10 mouse cellular contexts compared by ENCODE assay signal in genomic region chr5:143471165-143471546, GRCm38 (mm10). TPM values are rescaled to one million over a fixed set of nuclear protein-coding genes. Genes with fewer than 3 reads are reported as not detected.
DNase-seq lines count a peak whose midpoint lies in the region; ATAC-seq and TF ChIP-seq lines count a peak whose summit lies in the region.
"Had no signal": no experiment of that assay in that cellular context is flagged by ENCODE, and none has a peak within 500 bp of the region (broad histone marks: within the 10 kb centered on the region; RNA-seq: fewer than 3 reads in every experiment).

No protein-coding gene starts in this region.

- H3K27me3 ChIP-seq in heart, embryonic 10.5 days (ENCODE audit: insufficient read depth, poor library complexity, severe bottlenecking): no peaks in the 10 kb centered on the region
- no peaks in the 10 kb centered on the region for H3K27me3 ChIP-seq in liver, embryonic 12.5 days (replicated peaks)
- no peaks in the 10 kb centered on the region for H3K27me3 ChIP-seq in liver, embryonic 11.5 days (replicated peaks; ENCODE audit: control insufficient read depth, insufficient read depth, low read length)
- no peaks in the 10 kb centered on the region for H3K27me3 ChIP-seq in CH12.LX (replicated peaks)
- H3K27me3 ChIP-seq in embryonic facial prominence, embryonic 12.5 days: no peaks in the 10 kb centered on the region
- H3K27me3 ChIP-seq: limb, embryonic 12.5 days had no signal

- DNase-seq in heart, embryonic 10.5 days (ENCODE audit: low spot score): peak; percentile 71
- DNase-seq in heart, adult 8-10 months (ENCODE audit: low spot score): no peak
- no peak for DNase-seq in liver, embryonic 11.5 days (ENCODE audit: low spot score)
- DNase-seq in CH12.LX (ENCODE audit: extremely low read depth): no peak
- no peak for DNase-seq in urinary bladder, postnatal 14 days (ENCODE audit: low spot score)
- no peak for DNase-seq in adrenal gland, postnatal 10 days

- TF ChIP-seq RAD21 in CH12.LX (IDR thresholded peaks at IDR 0.05; ENCODE audit: low read depth, low read length): no peak

- dilution Hi-C loops in CH12.LX (cut with MboI; ENCODE audit: extremely low pct_ligation_motif_present, extremely low pct_unique_long_range_greater_than_20kb, low sequenced_read_pairs): no loop called here

- WGBS in heart, embryonic 10.5 days: 90% methylated on average over 3 of the region's 3 CpGs
- 71% methylated on average over 3 of the region's 3 CpGs for WGBS in liver, embryonic 12.5 days (ENCODE audit: insufficient replicate concordance)
- 88% methylated on average over 3 of the region's 3 CpGs for WGBS in liver, embryonic 11.5 days
- 87% methylated on average over 3 of the region's 3 CpGs for WGBS in embryonic facial prominence, embryonic 12.5 days

- H3K36me3 ChIP-seq in heart, embryonic 10.5 days: peaks cover 66% of the 10 kb centered on the region
- peaks cover 96% of the 10 kb centered on the region for H3K36me3 ChIP-seq in liver, embryonic 12.5 days
- H3K36me3 ChIP-seq in liver, embryonic 11.5 days (ENCODE audit: control insufficient read depth, insufficient read depth, low read length): peaks cover 30% of the 10 kb centered on the region
- peaks cover 43 to 86% of the 10 kb centered on the region in 2 experiments for H3K36me3 ChIP-seq in CH12.LX (replicated peaks in 1 of 2; ENCODE audit: control insufficient read depth in 1 of 2, insufficient read depth in 1 of 2, low read length in 1 of 2)
- peaks cover 37% of the 10 kb centered on the region for H3K36me3 ChIP-seq in embryonic facial prominence, embryonic 12.5 days

- H3K4me1 ChIP-seq in heart, embryonic 10.5 days: peaks cover 11% of the 10 kb centered on the region
- H3K4me1 ChIP-seq in liver, embryonic 12.5 days: peaks cover 33% of the 10 kb centered on the region
- H3K4me1 ChIP-seq in liver, embryonic 11.5 days (replicated peaks; ENCODE audit: control insufficient read depth, insufficient read depth, low read length): peaks cover 7% of the 10 kb centered on the region; the same call in 1 of the 2 replicates
- peaks cover 12 to 34% of the 10 kb centered on the region in 2 experiments for H3K4me1 ChIP-seq in CH12.LX (ENCODE audit: control insufficient read depth in 1 of 2, insufficient read depth in 2 of 2)
- H3K4me1 ChIP-seq in embryonic facial prominence, embryonic 12.5 days: no peaks in the 10 kb centered on the region
- H3K4me1 ChIP-seq: limb, embryonic 12.5 days had no signal

- no peak overlapping the region for H3K4me3 ChIP-seq in heart, embryonic 10.5 days
- no peak overlapping the region for H3K4me3 ChIP-seq in liver, embryonic 12.5 days
- no peak overlapping the region for H3K4me3 ChIP-seq in liver, embryonic 11.5 days (ENCODE audit: low read depth, low read length)
- H3K4me3 ChIP-seq in CH12.LX (replicated peaks in 1 of 3; ENCODE audit: low read depth in 2 of 3, low read length in 2 of 3, poor library complexity in 1 of 3): no peak overlapping the region
- no peak overlapping the region for H3K4me3 ChIP-seq in embryonic facial prominence, embryonic 12.5 days
- H3K4me3 ChIP-seq: limb, embryonic 12.5 days had no signal

- no peak for TF ChIP-seq POLR2A in CH12.LX (IDR thresholded peaks at IDR 0.05; ENCODE audit: low read depth, low read length)

- in situ Hi-C loops in CH12.LX (cut with MboI; ENCODE audit: low pct_ligation_motif_present, low pct_unique_long_range_greater_than_20kb, low sequenced_read_pairs): no loop called here

- TF ChIP-seq EP300 in CH12.LX (IDR thresholded peaks at IDR 0.05; ENCODE audit: low read length): no peak

- no peak for ATAC-seq in liver, embryonic 12.5 days
- no peak for ATAC-seq in liver, embryonic 11.5 days (replicated peaks; ENCODE audit: low FRiP score)
- no peak for ATAC-seq in embryonic facial prominence, embryonic 12.5 days (ENCODE audit: insufficient number of reproducible peaks, insufficient read depth, low FRiP score, low TSS enrichment)

- H3K79me2 ChIP-seq in CH12.LX (replicated peaks; ENCODE audit: control insufficient read depth, extremely low read depth, insufficient read depth, poor library complexity, severe bottlenecking): no peaks in the 10 kb centered on the region

- H3K27ac ChIP-seq in heart, embryonic 10.5 days: peak overlapping the region; percentile 66
- peak overlapping the region; percentile 58 for H3K27ac ChIP-seq in liver, embryonic 12.5 days
- H3K27ac ChIP-seq in liver, embryonic 11.5 days (ENCODE audit: low read depth, low read length): no peak overlapping the region
- peak overlapping the region; percentile 47; the same call in 1 of the 2 replicates for H3K27ac ChIP-seq in CH12.LX (ENCODE audit: insufficient read depth, low read depth)
- 0 out of 2 replicates have a peak overlapping the region, but pooled peaks have one; percentile 20 for H3K27ac ChIP-seq in embryonic facial prominence, embryonic 12.5 days

- TF ChIP-seq CTCF in CH12.LX (conservative IDR thresholded peaks at IDR 0.05 in 1 of 2, IDR thresholded peaks at IDR 0.05 in 1 of 2; ENCODE audit: low read depth in 2 of 2, low read length in 2 of 2): no peak

- H3K4me2 ChIP-seq in liver, embryonic 12.5 days: no peak overlapping the region
- no peak overlapping the region for H3K4me2 ChIP-seq in liver, embryonic 11.5 days
- H3K4me2 ChIP-seq in CH12.LX (ENCODE audit: insufficient read depth, low read depth, poor library complexity, severe bottlenecking): 0 out of 2 replicates have a peak overlapping the region, but pooled peaks have one; percentile 16
- no peak overlapping the region for H3K4me2 ChIP-seq in embryonic facial prominence, embryonic 12.5 days (replicated peaks)
- H3K4me2 ChIP-seq: limb, embryonic 12.5 days; midbrain, embryonic 11.5 days had no signal

- H3K9ac ChIP-seq in liver, embryonic 12.5 days: no peak overlapping the region
- no peak overlapping the region for H3K9ac ChIP-seq in liver, embryonic 11.5 days (ENCODE audit: low read depth, low read length)
- no peak overlapping the region for H3K9ac ChIP-seq in CH12.LX (ENCODE audit: insufficient read depth, low read depth)
- H3K9ac ChIP-seq in embryonic facial prominence, embryonic 12.5 days: no peak overlapping the region
- H3K9ac ChIP-seq: limb, embryonic 12.5 days had no signal

- H3K9me3 ChIP-seq in heart, embryonic 10.5 days: no peaks in the 10 kb centered on the region
- H3K9me3 ChIP-seq in liver, embryonic 12.5 days (replicated peaks): no peaks in the 10 kb centered on the region
- H3K9me3 ChIP-seq in liver, embryonic 11.5 days (ENCODE audit: control insufficient read depth, low read length): no peaks in the 10 kb centered on the region
- H3K9me3 ChIP-seq in CH12.LX (replicated peaks; ENCODE audit: low read length): no peaks in the 10 kb centered on the region
- H3K9me3 ChIP-seq in embryonic facial prominence, embryonic 12.5 days: no peaks in the 10 kb centered on the region
- H3K9me3 ChIP-seq: limb, embryonic 12.5 days had no signal

TF ChIP-seq in CH12.LX, 34 proteins besides CTCF, POLR2A, EP300 and RAD21:
- TF ChIP-seq HCFC1 (IDR thresholded peaks at IDR 0.05; ENCODE audit: low read depth, low read length): no peak
- no peak for TF ChIP-seq JUND (conservative IDR thresholded peaks at IDR 0.05; ENCODE audit: low read depth, low read length)
- TF ChIP-seq BHLHE40 (IDR thresholded peaks at IDR 0.05; ENCODE audit: low read depth, low read length): no peak
- TF ChIP-seq GABPA (IDR thresholded peaks at IDR 0.05; ENCODE audit: insufficient replicate concordance, low read depth, low read length): no peak
- TF ChIP-seq SIN3A (IDR thresholded peaks at IDR 0.05; ENCODE audit: low read length): no peak
- TF ChIP-seq USF1 (IDR thresholded peaks at IDR 0.05; ENCODE audit: low read depth, low read length): no peak
- no peak for TF ChIP-seq IRF4 (IDR thresholded peaks at IDR 0.05; ENCODE audit: low read depth, low read length)
- 0 out of 2 replicates have a peak, but pooled peaks have one; percentile 20 for TF ChIP-seq MXI1 (IDR thresholded peaks at IDR 0.05; ENCODE audit: low read depth, low read length)
- TF ChIP-seq MYC (IDR thresholded peaks at IDR 0.05; ENCODE audit: low read depth, low read length): peak; percentile 10; the same call in 1 of the 2 replicates
- no peak for TF ChIP-seq TBP (conservative IDR thresholded peaks at IDR 0.05; ENCODE audit: low read depth, low read length)
- no peak for TF ChIP-seq USF2 (conservative IDR thresholded peaks at IDR 0.05; ENCODE audit: low read depth, low read length)
- TF ChIP-seq ETS1 (conservative IDR thresholded peaks at IDR 0.05; ENCODE audit: low read depth, low read length): no peak

RNA-seq across cellular contexts. Expression of gene Daglb, which starts 6.8 kb away (rescaled TPM):
- polyA plus RNA-seq in heart, embryonic 10.5 days (2016; fragmentation: Nextera tagmentation; extraction: Ambion mirVana): 11.9 and 13.9 TPM in 2 replicates
- total RNA-seq in heart, adult 8-10 months (2022): 1 to 10 TPM; 8.1 to 9.3 (median 8.8) TPM
- 11.8 and 12.6 TPM in 2 replicates for polyA plus RNA-seq in liver, embryonic 12.5 days (2016; fragmentation: Nextera tagmentation; extraction: Ambion mirVana)
- polyA plus RNA-seq in liver, embryonic 11.5 days (2014; fragmentation: Nextera tagmentation; extraction: Ambion mirVana): 13.7 and 14.9 TPM in 2 replicates
- total RNA-seq in CH12.LX (2012; rRNA removed) (10.4 and 10.8 TPM in 2 replicates), CH12.LX (2014; rRNA removed) (11.9 and 12.1 TPM in 2 replicates)
- polyA plus RNA-seq in CH12.LX (2012; ENCODE audit: insufficient read length, low read depth): 10.8 and 11.4 TPM in 2 replicates
- polyA plus RNA-seq in embryonic facial prominence, embryonic 12.5 days (2016; fragmentation: Nextera tagmentation; extraction: Ambion mirVana): 11.3 and 12.0 TPM in 2 replicates
- total RNA-seq in adrenal gland, postnatal 10 days (2021): 10 to 100 TPM in 1 of 2 experiments, 1 to 10 TPM in 1; 8.8 to 10.7 TPM

RNA-seq across cellular contexts. Expression of gene Rac1, which starts 56.7 kb away (rescaled TPM):
- 369 and 431 TPM in 2 replicates for polyA plus RNA-seq in heart, embryonic 10.5 days (2016; fragmentation: Nextera tagmentation; extraction: Ambion mirVana)
- total RNA-seq in heart, adult 8-10 months (2022): 100 to 1,000 TPM; 207 to 235 (median 219) TPM
- 254 and 256 TPM in 2 replicates for polyA plus RNA-seq in liver, embryonic 12.5 days (2016; fragmentation: Nextera tagmentation; extraction: Ambion mirVana)
- polyA plus RNA-seq in liver, embryonic 11.5 days (2014; fragmentation: Nextera tagmentation; extraction: Ambion mirVana): 352 and 370 TPM in 2 replicates
- total RNA-seq in CH12.LX (2012; rRNA removed) (138 and 144 TPM in 2 replicates), CH12.LX (2014; rRNA removed) (199 and 201 TPM in 2 replicates)
- polyA plus RNA-seq in CH12.LX (2012; ENCODE audit: insufficient read length, low read depth): 222 and 256 TPM in 2 replicates
- 416 and 448 TPM in 2 replicates for polyA plus RNA-seq in embryonic facial prominence, embryonic 12.5 days (2016; fragmentation: Nextera tagmentation; extraction: Ambion mirVana)
- 100 to 1,000 TPM; 345 to 351 TPM for total RNA-seq in adrenal gland, postnatal 10 days (2021)
